18 mouse cellular contexts compared by ENCODE assay signal in the genomic region with DNA sequence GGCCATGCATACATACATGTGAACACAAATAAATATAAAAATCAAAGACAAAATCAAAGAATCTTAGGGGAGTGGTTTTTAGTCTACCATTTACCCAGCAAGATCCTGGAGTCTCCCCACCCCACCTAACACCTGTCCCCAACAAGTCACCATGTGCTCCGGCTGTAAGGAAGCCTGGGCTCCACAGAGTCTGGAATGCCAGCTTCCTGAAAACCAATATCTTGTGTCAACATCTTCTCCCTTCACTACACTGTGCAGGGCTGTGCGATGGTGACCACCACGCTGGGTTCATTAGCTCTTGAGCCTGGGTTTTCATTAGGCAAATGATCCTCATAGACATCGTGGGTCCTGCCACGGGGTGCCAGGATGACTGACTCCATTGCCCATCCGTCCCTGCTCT.
"Had no signal": no experiment of that assay in that cellular context is flagged by ENCODE, and none has a peak within 500 bp of the region (broad histone marks: within the 10 kb centered on the region; RNA-seq: fewer than 3 reads in every experiment).

No protein-coding gene starts in this region.

- H3K27ac ChIP-seq: liver, embryonic 15.5 days; lung, embryonic 15.5 days; macrophage; neural tube, embryonic 12.5 days; stomach, embryonic 15.5 days; stomach, postnatal 0 days had no signal

- DNase-seq: liver, postnatal 0 days; lung, adult 2 months; lung, postnatal 14 days; lung, postnatal 36 days; midbrain, embryonic 14.5 days; right cerebral cortex, postnatal 14 days; thymus, adult 2 months; thymus, postnatal 25 days; thymus, postnatal 4 days had no signal

- H3K9ac ChIP-seq: liver, embryonic 15.5 days; liver, postnatal 0 days; lung, embryonic 15.5 days; neural tube, embryonic 12.5 days; stomach, embryonic 15.5 days had no signal

- H3K4me3 ChIP-seq: liver, embryonic 15.5 days; lung, embryonic 15.5 days; megakaryocyte, embryonic 14.5 days; neural tube, embryonic 12.5 days; stomach, embryonic 15.5 days had no signal

- H3K4me1 ChIP-seq: liver, embryonic 15.5 days had no signal

- H3K27me3 ChIP-seq: liver, embryonic 15.5 days; lung, embryonic 15.5 days; neural tube, embryonic 12.5 days; stomach, embryonic 15.5 days had no signal

- H3K4me2 ChIP-seq: liver, embryonic 15.5 days; lung, embryonic 15.5 days; neural tube, embryonic 12.5 days; stomach, embryonic 15.5 days had no signal

- ATAC-seq: liver, postnatal 0 days; lung, postnatal 0 days; midbrain, embryonic 16.5 days had no signal

- H3K9me3 ChIP-seq: liver, embryonic 15.5 days; lung, embryonic 15.5 days; megakaryocyte, embryonic 14.5 days; neural tube, embryonic 12.5 days; stomach, embryonic 15.5 days had no signal

- H3K36me3 ChIP-seq: liver, embryonic 15.5 days; lung, embryonic 15.5 days; neural tube, embryonic 12.5 days; stomach, embryonic 15.5 days had no signal
